Mouse (Mus musculus) forebrain, embryonic 11.5 days (tissue): ENCODE data around the gene Twf1. TPM values are rescaled to one million over a fixed set of nuclear protein-coding genes. Genes with fewer than 3 reads are reported as not detected.

ENCODE experiments used
- ATAC-seq: fragments of 200-750 bp; cut with Nextera tagmentation; replicated peaks from 2 replicates; pipeline ENCODE4 v1.8.0; 2017; ENCODE audit warnings: moderate TSS enrichment; ENCODE audit not compliant: low FRiP score
- DNase-seq: peaks from one replicate; pipeline ENCODE4 v3.0.0-alpha.2; 2017; ENCODE audit warnings: low spot score
- H3K27ac ChIP-seq: fragments of 300-500 bp; sonication (generic); 2 replicates; pipeline ENCODE4 v1.5.1; 2014; ENCODE audit warnings: low read depth, low read length
- H3K27me3 ChIP-seq: fragments of 300-500 bp; sonication (generic); 2 replicates; pipeline ENCODE4 v1.6.1; 2014; ENCODE audit warnings: mild to moderate bottlenecking, low read length, mixed read lengths; ENCODE audit not compliant: control insufficient read depth, insufficient read depth
- H3K36me3 ChIP-seq: fragments of 300-500 bp; sonication (generic); 2 replicates; pipeline ENCODE4 v1.6.1; 2014; ENCODE audit warnings: mild to moderate bottlenecking, low read length, moderate library complexity, mixed read lengths; ENCODE audit not compliant: control insufficient read depth, insufficient read depth
- H3K4me1 ChIP-seq: fragments of 300-500 bp; sonication (generic); replicated peaks from 2 replicates; pipeline ENCODE4 v1.6.1; 2014; ENCODE audit warnings: low read length, mixed read lengths; ENCODE audit not compliant: control insufficient read depth, insufficient read depth
- H3K4me2 ChIP-seq: fragments of 300-500 bp; sonication (generic); 2 replicates; pipeline ENCODE4 v1.6.1; 2014; ENCODE audit warnings: low read depth, mild to moderate bottlenecking, low read length, moderate library complexity, mixed read lengths; ENCODE audit not compliant: severe bottlenecking
- H3K4me3 ChIP-seq: fragments of 300-500 bp; sonication (generic); 2 replicates; pipeline ENCODE4 v1.5.1; 2014; ENCODE audit warnings: low read depth, low read length
- H3K9ac ChIP-seq: fragments of 300-500 bp; sonication (generic); 2 replicates; pipeline ENCODE4 v1.6.1; 2014; ENCODE audit warnings: low read length
- H3K9me3 ChIP-seq: fragments of 300-500 bp; sonication (generic); 2 replicates; pipeline ENCODE4 v1.6.1; 2016; ENCODE audit warnings: low read length, mixed read lengths; ENCODE audit not compliant: control insufficient read depth
- WGBS: fragments of 180-500 bp; shearing (Covaris S2); extraction: QIAGEN DNeasy Blood & Tissue Kit; methylation state at CpG from one replicate; pipeline ENCODE4 v1.1.7; 2014; 5-methylcytosine and 5-hydroxymethylcytosine counted together
- polyA plus RNA-seq: library from polyadenylated mRNA; unstranded; fragments of >200 nt; fragmentation: Nextera tagmentation; extraction: Ambion mirVana; gene quantifications from 2 replicates; pipeline ENCODE4 v1.2.1, GENCODE M21; 2014

Twf1 gene
- polyA plus RNA-seq, 1 experiment from 2014 or later: 101 TPM

DNA sequence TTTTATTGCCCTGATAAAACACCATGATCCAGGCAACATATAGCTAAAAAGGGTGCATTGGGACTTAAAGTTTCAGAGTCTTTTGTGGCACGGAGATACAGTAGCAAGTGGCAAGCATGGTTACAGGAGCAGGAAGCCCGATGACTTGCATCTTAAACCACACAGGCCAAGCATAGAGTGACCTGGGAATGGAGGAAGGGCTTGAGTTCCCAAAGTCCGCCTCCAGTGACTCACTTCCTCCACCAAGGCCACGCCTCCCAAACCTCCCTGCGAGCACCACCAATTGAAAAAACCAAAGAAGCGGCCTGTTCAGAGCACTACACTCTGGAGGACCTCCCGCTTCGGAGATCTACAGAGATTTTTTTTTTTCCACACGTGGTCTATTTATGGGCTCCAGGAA is 23.8 kb downstream of the Twf1 start:
- Histone ChIP-seq H3K27ac (no peak overlapping the region), H3K27me3 (no peaks in the 10 kb centered on the region), H3K4me3 (no peak overlapping the region), H3K9ac (no peak overlapping the region), H3K36me3 (no peaks in the 10 kb centered on the region), H3K4me1 (no peaks in the 10 kb centered on the region), H3K9me3 (no peaks in the 10 kb centered on the region), H3K4me2 (no peak overlapping the region)
- ATAC-seq: no peak
- 91% methylated on average over 9 of the region's 9 CpGs for WGBS
- no peak for DNase-seq

DNA sequence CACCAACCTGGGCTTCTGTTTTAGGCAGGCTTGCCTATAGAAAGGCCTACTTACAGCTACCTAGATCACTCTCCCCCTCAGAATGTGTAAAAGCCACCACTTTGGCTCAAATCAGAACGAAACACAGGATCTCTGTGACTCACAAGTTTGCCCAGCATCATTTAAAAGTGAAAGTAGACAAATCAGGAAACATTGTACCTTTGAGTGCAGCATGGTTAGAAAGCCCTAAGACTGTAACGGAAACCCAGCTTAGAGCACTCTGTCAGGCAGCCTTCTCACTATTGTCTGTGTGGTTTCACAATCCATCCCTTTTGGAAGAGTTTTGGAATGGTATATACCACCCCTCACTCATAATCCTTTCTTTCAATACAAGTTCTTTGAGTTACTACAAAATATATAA is 24.8 kb downstream of the Twf1 start:
- Histone ChIP-seq H3K9me3 (no peaks in the 10 kb centered on the region), H3K36me3 (no peaks in the 10 kb centered on the region), H3K4me3 (no peak overlapping the region), H3K27ac (no peak overlapping the region), H3K9ac (no peak overlapping the region), H3K4me2 (no peak overlapping the region), H3K4me1 (no peaks in the 10 kb centered on the region), H3K27me3 (no peaks in the 10 kb centered on the region)
- WGBS: 80% methylated on average over 2 of the region's 2 CpGs
- DNase-seq: no peak
- no peak for ATAC-seq

DNA sequence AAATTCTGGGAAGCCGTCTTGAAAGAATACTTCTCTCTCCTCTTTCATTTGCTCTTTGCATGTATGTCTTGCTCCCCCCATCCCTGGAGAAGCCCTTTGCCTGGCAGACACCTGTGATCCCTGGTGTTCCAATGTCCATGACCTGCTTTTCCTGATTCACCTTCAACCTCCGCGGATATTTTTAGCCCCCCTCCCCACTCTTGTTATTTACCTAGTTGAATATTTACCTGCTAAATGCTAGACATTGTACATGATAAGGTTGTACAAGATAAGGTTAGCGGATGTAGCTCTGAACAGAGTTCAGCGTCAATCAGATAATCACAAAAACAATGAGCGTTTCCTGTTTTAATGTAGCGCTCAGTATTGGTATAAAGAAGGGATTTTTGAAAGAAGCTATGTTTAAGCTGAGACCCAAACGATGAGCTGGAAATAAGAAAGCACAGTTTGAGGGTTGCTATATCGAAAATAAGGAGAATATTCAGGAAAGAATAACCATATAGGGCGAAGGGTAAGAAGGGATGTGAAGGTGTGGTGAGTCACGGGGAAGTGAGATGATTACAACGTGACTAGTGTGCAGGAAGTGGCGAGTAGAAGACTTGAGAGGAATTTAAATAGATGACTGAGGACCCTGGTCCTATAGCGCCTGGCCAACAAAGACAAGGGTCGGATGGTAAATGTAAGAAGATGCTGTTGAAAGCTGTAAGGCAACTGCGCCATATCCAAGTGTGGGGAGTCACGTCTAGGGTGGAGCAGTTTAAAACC is 30.6 kb downstream of the Twf1 start:
- ATAC-seq (no peak), DNase-seq (no peak)
- Histone ChIP-seq H3K9ac (no peak overlapping the region), H3K4me3 (no peak overlapping the region), H3K27me3 (no peaks in the 10 kb centered on the region), H3K4me1 (no peaks in the 10 kb centered on the region), H3K4me2 (no peak overlapping the region), H3K9me3 (no peaks in the 10 kb centered on the region), H3K27ac (no peak overlapping the region), H3K36me3 (no peaks in the 10 kb centered on the region)
- 86% methylated on average over 17 of the region's 17 CpGs for WGBS

DNA sequence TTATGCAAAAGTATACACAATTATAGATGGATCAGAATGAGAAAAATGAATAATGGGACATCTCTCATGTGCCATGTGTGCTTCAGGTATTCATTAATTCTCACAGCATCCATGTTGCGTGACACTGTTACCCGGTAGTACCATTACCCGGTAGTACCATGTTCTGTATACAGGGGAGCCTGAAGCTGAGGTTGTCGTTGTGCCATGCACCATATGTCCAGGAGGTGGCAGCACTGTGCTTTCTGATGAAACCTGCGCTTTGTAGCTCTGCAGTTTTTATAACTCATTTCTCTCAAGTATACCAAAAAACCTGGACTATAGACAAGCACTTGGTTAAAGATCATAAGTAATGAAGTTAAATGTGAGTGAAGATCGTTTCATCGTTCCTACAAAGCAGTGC is 32.2 kb downstream of the Twf1 start:
- no peak overlapping the region for H3K4me3 ChIP-seq

DNA sequence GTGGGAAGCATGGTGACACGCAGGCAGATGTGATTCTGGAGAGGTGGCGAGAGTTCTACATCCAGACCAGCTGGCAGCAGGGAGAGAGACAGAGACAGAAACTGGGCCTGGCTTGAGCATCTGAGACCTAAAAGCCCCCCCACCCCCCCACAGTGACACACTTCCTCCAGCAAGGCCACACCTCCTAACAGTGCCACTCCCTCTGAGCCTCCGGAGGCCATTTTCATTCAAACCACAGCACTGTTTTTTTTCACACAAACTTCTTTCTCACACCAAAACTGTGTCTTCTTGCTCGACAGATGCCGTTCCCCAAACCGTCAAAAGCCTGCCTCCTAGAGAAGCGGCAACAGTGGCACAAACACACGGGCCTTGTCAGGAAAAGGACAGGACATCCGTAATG is 36.2 kb downstream of the Twf1 start:
- H3K4me2 ChIP-seq: no peak overlapping the region
- H3K4me3 ChIP-seq: no peak overlapping the region
- H3K27me3 ChIP-seq: no peaks in the 10 kb centered on the region
- H3K36me3 ChIP-seq: no peaks in the 10 kb centered on the region
- H3K9me3 ChIP-seq: no peaks in the 10 kb centered on the region
- ATAC-seq (no peak), DNase-seq (no peak)
- 93% methylated on average over 9 of the region's 9 CpGs for WGBS
- H3K9ac ChIP-seq: no peak overlapping the region
- no peaks in the 10 kb centered on the region for H3K4me1 ChIP-seq
- no peak overlapping the region for H3K27ac ChIP-seq

More for the DNA sequence above, 32.2 kb downstream of the Twf1 start:
- H3K36me3 ChIP-seq: no peaks in the 10 kb centered on the region
- ATAC-seq (peak; percentile 71), DNase-seq (peak; percentile 88)
- H3K4me2 ChIP-seq: no peak overlapping the region
- no peaks in the 10 kb centered on the region for H3K27me3 ChIP-seq
- 23% methylated on average over 7 of the region's 7 CpGs for WGBS
- no peaks in the 10 kb centered on the region for H3K4me1 ChIP-seq
- H3K27ac ChIP-seq: no peak overlapping the region
- no peak overlapping the region for H3K9ac ChIP-seq
- no peaks in the 10 kb centered on the region for H3K9me3 ChIP-seq

DNA sequence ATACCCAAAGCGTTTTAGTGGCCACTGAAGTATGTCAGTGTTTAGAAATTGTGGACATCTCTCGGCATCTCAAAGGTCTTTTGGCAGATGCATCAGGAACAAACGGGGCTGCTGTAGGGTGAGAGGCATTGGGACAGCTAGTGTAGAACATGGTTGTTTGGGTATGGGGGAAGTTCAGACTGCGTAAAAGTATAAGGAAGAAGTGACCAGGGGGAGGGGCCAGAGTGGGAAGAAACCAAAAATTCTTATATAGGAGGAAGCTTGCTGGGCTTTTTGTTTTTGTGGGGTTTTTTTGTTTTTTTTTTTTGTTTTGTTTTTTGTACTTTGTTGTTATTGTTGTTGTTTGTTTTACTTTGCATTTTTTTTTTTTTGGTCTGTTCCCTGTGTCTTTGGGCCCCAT is 44.8 kb downstream of the Twf1 start:
- Histone ChIP-seq H3K27ac (no peak overlapping the region), H3K4me3 (no peak overlapping the region), H3K9ac (no peak overlapping the region), H3K4me2 (no peak overlapping the region), H3K4me1 (no peaks in the 10 kb centered on the region), H3K27me3 (no peaks in the 10 kb centered on the region), H3K36me3 (no peaks in the 10 kb centered on the region), H3K9me3 (no peaks in the 10 kb centered on the region)
- ATAC-seq (no peak), DNase-seq (no peak)
- whole genome bisulfite sequencing: 86% methylated on average over 4 of the region's 4 CpGs

DNA sequence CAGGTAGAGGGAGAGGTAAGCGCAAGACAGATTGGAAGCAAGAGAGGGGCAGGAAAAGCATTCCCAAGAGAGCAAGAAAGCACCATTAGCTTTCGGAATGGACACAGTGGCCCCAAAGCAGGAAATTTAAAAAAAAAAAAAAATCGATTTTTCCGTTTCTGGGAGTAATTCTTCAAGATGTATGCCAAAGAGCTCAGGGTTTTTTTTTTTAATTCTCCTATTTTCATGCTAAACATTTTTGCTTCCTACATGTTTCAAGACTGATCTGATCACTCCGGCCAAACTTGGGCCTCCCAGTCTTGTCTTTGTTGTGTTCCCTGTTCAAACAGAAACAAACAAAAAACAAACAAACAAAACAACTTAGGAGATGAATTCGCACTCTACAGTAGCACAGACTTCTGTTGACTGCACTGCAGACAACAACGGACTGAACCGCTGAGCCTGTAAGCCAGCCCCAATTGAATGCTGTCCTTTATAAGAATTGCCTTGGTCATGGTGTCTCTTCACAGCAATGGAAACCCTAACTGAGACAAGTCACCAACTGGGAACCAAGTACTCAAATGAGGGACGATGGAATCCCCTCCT is 45.5 kb downstream of the Twf1 start:
- Histone ChIP-seq H3K4me3 (peak overlapping the region; percentile 73), H3K27ac (no peak overlapping the region), H3K9me3 (no peaks in the 10 kb centered on the region), H3K27me3 (no peaks in the 10 kb centered on the region), H3K9ac (peak overlapping the region; percentile 68), H3K36me3 (no peaks in the 10 kb centered on the region), H3K4me1 (no peaks in the 10 kb centered on the region), H3K4me2 (peak overlapping the region; percentile 73)
- DNase-seq (no peak), ATAC-seq (no peak)
- WGBS: 43% methylated on average over 9 of the region's 9 CpGs

DNA sequence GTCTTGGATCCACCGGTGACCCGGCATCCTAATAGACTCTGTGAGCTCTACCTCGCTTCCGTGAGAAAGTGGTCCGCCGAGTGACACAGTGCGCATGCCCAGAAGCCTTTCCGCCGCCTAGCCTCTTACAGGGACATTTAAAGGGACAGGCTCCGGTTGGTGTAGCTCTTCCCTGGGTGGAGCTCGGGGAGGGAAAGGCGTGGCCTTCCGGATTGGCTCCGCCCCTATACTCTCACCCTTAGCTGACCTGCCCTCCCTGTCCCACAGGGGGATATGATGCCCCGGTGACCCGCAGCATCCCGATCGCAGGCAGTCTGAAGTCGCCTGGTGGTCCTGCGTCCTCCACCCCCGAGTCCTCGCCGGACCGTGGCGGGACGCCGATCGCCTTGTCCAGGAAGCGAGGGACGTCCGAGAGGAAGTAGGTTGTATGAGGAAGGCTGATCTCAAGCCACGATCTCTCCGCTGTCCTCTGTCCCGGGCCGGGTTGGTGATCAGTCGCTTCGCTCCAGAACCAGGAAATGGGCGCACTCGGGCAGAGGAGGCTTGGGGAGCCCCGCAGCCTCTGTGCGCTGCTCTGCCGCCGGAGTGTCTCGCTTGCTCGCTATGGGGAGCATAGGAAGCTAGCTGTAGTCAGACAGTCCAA is 46.2 kb downstream of the Twf1 start, which contains the start of the genes Pus7l and Irak4:
Gene Pus7l (minus strand): TSS at position 139 of the 643 bp plus-strand sequence.
Gene Irak4 (plus strand): TSS at position 235 of the 643 bp plus-strand sequence.
- under 1% methylated on average over 45 of the region's 45 CpGs for WGBS
- Histone ChIP-seq H3K9ac (peak within 1 kb of the TSS; percentile 68), H3K27me3 (no peaks in the 10 kb centered on the region), H3K4me1 (no peaks in the 10 kb centered on the region), H3K9me3 (no peaks in the 10 kb centered on the region), H3K4me2 (peak within 1 kb of the TSS; percentile 73), H3K27ac (no peak within 1 kb of the TSS), H3K4me3 (peak within 1 kb of the TSS; percentile 73), H3K36me3 (no peaks in the 10 kb centered on the region)
- ATAC-seq (peak; percentile 99), DNase-seq (peak; percentile 96)
